Mouse (Mus musculus) ES-E14 (cell line): ENCODE results near the gene Rnd1. TPM values are rescaled to one million over a fixed set of nuclear protein-coding genes. Genes with fewer than 3 reads are reported as not detected.

Experiments used
- DNase-seq: peaks from one replicate; pipeline ENCODE4 v3.0.0-alpha.2; 2013; ENCODE audit warnings: low read depth, low spot score
- H3K27ac ChIP-seq: 2 replicates; pipeline ENCODE4 v1.5.1; 2012; ENCODE audit warnings: low read depth, mild to moderate bottlenecking, low read length, moderate library complexity, mixed read lengths; ENCODE audit not compliant: poor library complexity, insufficient read depth, severe bottlenecking
- H3K36me3 ChIP-seq: 2 replicates; pipeline ENCODE4 v1.6.1; 2012; ENCODE audit warnings: mild to moderate bottlenecking, low read length, moderate library complexity, mixed read lengths; ENCODE audit not compliant: control insufficient read depth, poor library complexity, insufficient read depth, severe bottlenecking
- H3K4me1 ChIP-seq, 2 experiments: fragments of 150-350 bp in 1 of 2; sonication (generic) in 1 of 2; 2 replicates each; pipeline ENCODE4 v1.6.1; 2012; ENCODE audit warnings: low read length in 2 of 2, mild to moderate bottlenecking in 1 of 2, mixed read lengths in 1 of 2; ENCODE audit not compliant: control insufficient read depth in 2 of 2, insufficient read depth in 2 of 2, poor library complexity in 1 of 2
- H3K4me3 ChIP-seq, 2 experiments: fragments of 150-350 bp in 1 of 2; sonication (generic) in 1 of 2; 2 replicates each; pipeline ENCODE4 v1.5.1; 2012; ENCODE audit warnings: low read length in 2 of 2, low read depth in 1 of 2, mild to moderate bottlenecking in 1 of 2, mixed read lengths in 1 of 2; ENCODE audit not compliant: insufficient read depth in 1 of 2, poor library complexity in 1 of 2, severe bottlenecking in 1 of 2
- H3K9ac ChIP-seq: 2 replicates; pipeline ENCODE4 v1.6.1; 2012; ENCODE audit warnings: low read depth, mild to moderate bottlenecking, low read length, mixed read lengths; ENCODE audit not compliant: poor library complexity, insufficient read depth, severe bottlenecking
- H3K9me3 ChIP-seq: fragments of 150-350 bp; sonication (generic); 2 replicates; pipeline ENCODE4 v1.6.1; 2012; ENCODE audit warnings: low read depth, mild to moderate bottlenecking, low read length; ENCODE audit not compliant: control insufficient read depth, insufficient read depth
- CHD2 ChIP-seq: IDR thresholded peaks from 2 replicates; pipeline ENCODE4 v1.6.1; 2014; ENCODE audit warnings: mild to moderate bottlenecking, low read depth, low read length, inconsistent platforms
- HCFC1 ChIP-seq: IDR thresholded peaks from 2 replicates; pipeline ENCODE4 v1.6.1; 2012; ENCODE audit warnings: low read length, inconsistent platforms, borderline replicate concordance; ENCODE audit not compliant: insufficient read depth
- MAFK ChIP-seq: IDR thresholded peaks from 2 replicates; pipeline ENCODE4 v1.6.1; 2014; ENCODE audit warnings: mild to moderate bottlenecking, low read depth, low read length, inconsistent platforms; ENCODE audit not compliant: insufficient read depth
- ZC3H11A ChIP-seq: IDR thresholded peaks from 2 replicates; pipeline ENCODE4 v1.6.1; 2012; ENCODE audit warnings: low read depth, mild to moderate bottlenecking, inconsistent platforms, low read length, borderline replicate concordance
- ZNF384 ChIP-seq: IDR thresholded peaks from 2 replicates; pipeline ENCODE4 v1.6.1; 2012; ENCODE audit warnings: low read depth, low read length, inconsistent platforms
- in situ Hi-C, 2 experiments: fragments of 600-800 bp; cut with MboI; formaldehyde crosslinking; loops; one replicate each; pipeline ENCODE4 v1.15.1; 2025; ENCODE audit warnings: low sequenced_read_pairs in 2 of 2, inconsistent platforms in 1 of 2; ENCODE audit not compliant: unreplicated experiment in 2 of 2
- total RNA-seq: library from RNA; depleted of rRNA; stranded (reverse); fragments of 300-350 nt; gene quantifications from 2 replicates; pipeline ENCODE4 v1.2.3, GENCODE M21; 2012; rRNA removed

The Rnd1 gene
- total RNA-seq, 1 experiment = 7.6 TPM

DNA sequence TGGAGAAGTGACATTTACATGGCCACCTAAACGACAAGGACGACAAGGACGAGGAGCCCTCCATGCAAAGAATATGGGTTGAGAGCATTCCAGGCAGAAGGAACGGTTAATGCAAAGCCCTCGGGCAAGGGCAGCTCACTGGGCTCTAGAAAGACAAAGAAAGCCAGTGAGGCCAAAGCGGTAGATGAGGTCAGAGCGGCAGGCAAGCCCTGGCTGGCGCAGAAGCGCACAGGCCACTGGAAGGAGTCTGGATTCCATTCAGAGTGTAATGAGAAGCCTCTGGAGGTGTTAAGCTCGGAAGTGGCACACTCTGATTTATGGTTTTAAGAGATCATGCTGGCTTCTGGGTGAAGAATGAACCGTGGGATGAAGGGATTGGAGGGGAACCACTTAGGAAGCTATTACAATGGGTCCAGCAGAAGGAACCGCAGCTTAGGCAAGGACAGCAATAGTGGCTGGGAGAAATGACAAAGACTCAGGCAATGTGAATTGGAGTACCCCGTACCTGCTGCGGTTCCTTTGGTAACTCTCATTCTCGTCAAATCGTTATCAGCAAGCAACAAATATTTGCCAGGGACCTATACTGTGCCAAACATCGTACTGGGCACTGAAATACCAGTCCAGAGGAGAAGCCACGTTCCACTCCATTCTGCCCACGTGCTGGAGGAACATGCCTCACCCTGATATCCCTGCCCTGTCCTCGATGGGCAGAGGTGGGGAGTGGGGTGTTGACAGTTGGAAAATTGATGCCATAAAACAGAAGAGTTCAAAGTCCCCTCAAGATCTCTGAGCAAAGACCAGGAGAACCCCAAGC, 60.7 kb downstream of the Rnd1 start:
- no peak for TF ChIP-seq MAFK
- no peak for TF ChIP-seq CHD2
- TF ChIP-seq HCFC1 = no peak
- no peak for TF ChIP-seq ZNF384
- TF ChIP-seq ZC3H11A = no peak
- in situ Hi-C loops = loop anchor here in 1 of 2 experiments (5.0 kb wide), 1 partner anchor 39 kb away; no protein-coding TSS in a partner anchor
- H3K4me3 ChIP-seq = no peak overlapping the region
- H3K27ac ChIP-seq = no peak overlapping the region
- H3K4me1 ChIP-seq = peaks cover 0 to 5% of the 10 kb centered on the region in 2 experiments; a peak in 1 of 4 replicates
- no peaks in the 10 kb centered on the region for H3K36me3 ChIP-seq
- no peak overlapping the region for H3K9ac ChIP-seq
- no peaks in the 10 kb centered on the region for H3K9me3 ChIP-seq
- no peak for DNase-seq

DNA sequence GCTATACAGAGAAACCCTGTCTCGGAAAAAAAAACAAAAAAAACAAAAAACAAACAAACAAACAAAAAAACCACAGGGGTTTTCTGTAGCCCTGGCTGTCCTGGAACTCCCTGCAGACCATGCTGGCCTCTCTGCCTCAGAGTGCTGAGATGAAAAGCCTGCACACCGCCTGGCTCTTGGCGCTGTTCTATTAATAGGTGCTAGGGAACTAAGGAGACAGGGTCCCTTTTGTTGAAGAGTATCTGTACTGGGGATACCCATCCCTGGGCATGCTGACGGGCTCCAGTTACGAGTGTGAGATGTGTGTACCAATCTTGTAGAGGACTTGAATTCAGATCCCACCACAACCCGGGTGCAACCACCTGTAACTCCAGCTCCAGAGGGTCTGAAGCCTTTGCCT, 61.5 kb downstream of the Rnd1 start:
- H3K9ac ChIP-seq = no peak overlapping the region
- TF ChIP-seq CHD2 (no peak), MAFK (no peak), HCFC1 (no peak), ZC3H11A (no peak), ZNF384 (no peak)
- in situ Hi-C loops = loop anchor here in 1 of 2 experiments (5.0 kb wide), 1 partner anchor 38 kb away; no protein-coding TSS in a partner anchor
- H3K36me3 ChIP-seq = no peaks in the 10 kb centered on the region
- no peak overlapping the region for H3K4me3 ChIP-seq
- no peak for DNase-seq
- no peaks in the 10 kb centered on the region for H3K9me3 ChIP-seq
- H3K4me1 ChIP-seq = peaks cover 0 to 3% of the 10 kb centered on the region in 2 experiments; a peak in 1 of 4 replicates
- no peak overlapping the region for H3K27ac ChIP-seq

DNA sequence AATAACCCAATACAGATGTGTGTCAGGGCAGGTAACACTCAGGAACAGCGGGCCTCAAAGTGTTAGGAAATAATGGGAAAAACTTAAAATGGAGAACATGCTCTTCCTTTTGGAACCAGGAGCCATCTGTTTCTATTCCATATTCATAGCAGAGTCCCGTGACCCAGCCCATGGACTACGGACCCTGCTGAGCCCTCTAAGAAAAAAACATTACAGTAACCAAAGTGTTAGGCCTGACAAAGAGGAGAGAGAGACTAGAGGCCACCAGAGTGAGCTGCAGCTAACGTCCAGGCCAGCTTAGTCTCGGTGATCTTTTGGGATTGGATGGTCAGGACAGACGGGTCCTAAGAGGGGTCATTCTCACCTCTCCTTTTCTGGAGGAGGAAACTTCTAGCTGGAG, 62.3 kb downstream of the Rnd1 start:
- peaks cover 0 to 5% of the 10 kb centered on the region in 2 experiments; a peak in 1 of 4 replicates for H3K4me1 ChIP-seq
- in situ Hi-C loops = loop anchor here in 1 of 2 experiments (5.0 kb wide), 1 partner anchor 38 kb away; no protein-coding TSS in a partner anchor
- DNase-seq = no peak
- TF ChIP-seq ZNF384 = no peak
- no peak for TF ChIP-seq HCFC1
- no peak for TF ChIP-seq CHD2
- no peak for TF ChIP-seq MAFK
- TF ChIP-seq ZC3H11A = no peak
- no peak overlapping the region for H3K9ac ChIP-seq
- no peaks in the 10 kb centered on the region for H3K36me3 ChIP-seq
- no peaks in the 10 kb centered on the region for H3K9me3 ChIP-seq
- H3K27ac ChIP-seq = no peak overlapping the region
- H3K4me3 ChIP-seq = no peak overlapping the region

DNA sequence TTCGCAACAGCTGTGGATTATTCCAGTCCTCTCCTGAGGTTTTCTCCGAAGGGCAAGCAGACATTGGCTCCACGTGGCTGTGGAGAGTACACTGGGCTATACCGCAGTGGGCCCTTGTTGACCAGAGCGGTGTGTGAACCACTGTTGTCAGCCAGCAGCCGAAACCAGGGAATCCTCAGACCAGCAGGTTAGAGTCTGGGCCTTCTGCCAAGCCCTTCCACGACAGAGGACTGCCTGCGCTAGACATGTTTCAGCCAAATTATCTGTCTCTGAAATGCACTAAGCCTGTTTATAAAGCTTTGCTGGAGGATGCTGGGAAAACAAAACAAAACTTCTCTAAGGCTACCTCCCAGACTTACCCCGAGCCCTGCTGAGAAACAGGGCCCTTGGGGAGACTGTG, 62.7 kb downstream of the Rnd1 start:
- Histone ChIP-seq H3K27ac (no peak overlapping the region), H3K9me3 (no peaks in the 10 kb centered on the region), H3K36me3 (no peaks in the 10 kb centered on the region), H3K9ac (no peak overlapping the region), H3K4me1 (peaks cover 0 to 5% of the 10 kb centered on the region in 2 experiments; a peak in 1 of 4 replicates), H3K4me3 (no peak overlapping the region)
- DNase-seq = no peak
- TF ChIP-seq ZNF384 (no peak), ZC3H11A (no peak), HCFC1 (no peak), MAFK (no peak), CHD2 (no peak)
- in situ Hi-C loops = no loop called here

Other genes starting within 250 kb of the Rnd1 start
- gene Olfr282, start 246.2 kb downstream of the Rnd1 start, total RNA-seq = not detected in 2 replicates
- gene Olfr281, start 224.9 kb downstream of the Rnd1 start, total RNA-seq = not detected in 2 replicates
- gene OR5BS1P, start 207.6 kb downstream of the Rnd1 start, total RNA-seq = not detected in 2 replicates
- gene Lalba, start 194.7 kb downstream of the Rnd1 start, total RNA-seq = not detected in 2 replicates
- 0.04 TPM in 1 of 2 replicates, not detected in the other for gene Olfr279, start 185.1 kb downstream of the Rnd1 start, total RNA-seq
- 95.0 and 111 TPM in 2 replicates for gene Kansl2, start 143.2 kb downstream of the Rnd1 start, total RNA-seq
- 53.1 and 59.1 TPM in 2 replicates for gene Ccnt1, start 106.5 kb downstream of the Rnd1 start, total RNA-seq
- gene 4930415O20Rik, start 106.5 kb downstream of the Rnd1 start, total RNA-seq = not detected in 2 replicates
- gene Adcy6, start 67.4 kb downstream of the Rnd1 start, total RNA-seq = 9.0 and 15.3 TPM in 2 replicates
- gene Cacnb3, start 46.6 kb downstream of the Rnd1 start, total RNA-seq = 27.3 and 32.0 TPM in 2 replicates
- 147 and 151 TPM in 2 replicates for gene Ddx23, start 14.6 kb downstream of the Rnd1 start, total RNA-seq
- 0.26 and 0.76 TPM in 2 replicates for gene Ccdc65, start 30.7 kb upstream of the Rnd1 start, total RNA-seq
- 105 and 119 TPM in 2 replicates for gene Fkbp11, start 50.7 kb upstream of the Rnd1 start, total RNA-seq
- gene Arf3, start 85.8 kb upstream of the Rnd1 start, total RNA-seq = 26.2 and 41.2 TPM in 2 replicates
- gene Wnt10b, start 100.7 kb upstream of the Rnd1 start, total RNA-seq = 1.1 and 1.3 TPM in 2 replicates
- gene Wnt1, start 112.4 kb upstream of the Rnd1 start, total RNA-seq = not detected in 2 replicates
- 0.11 and 0.22 TPM in 2 replicates for gene Ddn, start 132.0 kb upstream of the Rnd1 start, total RNA-seq
- gene Prkag1, start 154.1 kb upstream of the Rnd1 start, total RNA-seq = 36.6 and 54.7 TPM in 2 replicates
- 30.7 and 35.9 TPM in 2 replicates for gene Kmt2d, start 193.7 kb upstream of the Rnd1 start, total RNA-seq
- 43.6 and 48.2 TPM in 2 replicates for gene Rhebl1, start 217.1 kb upstream of the Rnd1 start, total RNA-seq
- gene Dhh, start 221.1 kb upstream of the Rnd1 start, total RNA-seq = 1.0 and 1.2 TPM in 2 replicates
- 55.1 and 73.3 TPM in 2 replicates for gene Lmbr1l, start 240.8 kb upstream of the Rnd1 start, total RNA-seq